Mouse (Mus musculus): ENCODE results near the gene 5730409E04Rik.

Gene 5730409E04Rik

DNA sequence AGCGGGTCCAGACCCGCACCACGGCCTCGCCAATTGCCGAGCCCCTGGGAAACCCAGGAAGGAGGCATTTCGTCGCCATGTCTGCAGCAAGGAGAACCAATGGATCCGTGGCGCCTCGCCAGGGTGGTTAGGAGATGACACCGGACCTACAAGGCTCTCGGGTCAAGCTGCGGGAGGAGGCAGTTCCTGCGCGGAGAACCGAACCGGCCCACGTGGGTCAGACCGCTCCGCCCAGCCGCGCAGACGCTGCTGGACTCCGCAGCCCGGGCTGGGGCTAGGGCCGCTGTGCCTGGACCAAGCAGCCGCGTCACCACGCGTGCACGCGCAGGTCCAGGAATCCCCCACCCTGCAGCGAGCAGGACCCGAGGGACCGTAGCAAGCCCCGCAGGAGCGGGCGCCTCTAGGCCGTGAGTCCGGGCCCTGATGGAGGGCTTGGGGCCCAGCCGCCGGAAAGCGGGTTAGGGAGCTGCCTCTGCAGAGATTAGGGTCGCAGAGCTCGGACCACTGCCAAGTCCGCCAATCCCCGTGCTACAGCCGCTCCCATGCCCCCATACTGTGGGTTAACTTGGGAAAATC, at the start of gene 5730409E04Rik:
Gene 5730409E04Rik, plus strand, starts transcription at position 213 of the 576 bp plus-strand sequence.
- DNase-seq (ENCODE audit: low read depth): no peak

DNA sequence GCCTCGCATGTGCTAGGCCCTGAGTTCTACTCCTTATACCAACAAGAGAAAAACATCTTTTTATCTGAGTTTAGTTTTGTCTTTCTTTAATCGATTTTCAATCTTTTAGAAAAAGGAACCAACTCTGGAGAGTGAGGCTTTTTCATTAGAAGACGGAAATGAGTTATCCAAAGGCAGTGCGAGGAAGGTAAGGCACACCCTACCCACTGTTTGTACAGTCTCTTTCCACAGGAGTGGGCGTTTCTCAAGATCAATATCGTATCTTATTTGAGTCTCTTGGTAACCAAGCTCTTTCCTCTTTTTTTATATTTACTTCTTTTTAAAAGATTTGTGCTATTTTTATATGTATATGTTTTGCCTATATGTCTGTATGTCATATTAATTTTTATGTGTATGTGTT, 45.8 kb upstream of the 5730409E04Rik start:
- no peak for DNase-seq (ENCODE audit: low read depth)

DNA sequence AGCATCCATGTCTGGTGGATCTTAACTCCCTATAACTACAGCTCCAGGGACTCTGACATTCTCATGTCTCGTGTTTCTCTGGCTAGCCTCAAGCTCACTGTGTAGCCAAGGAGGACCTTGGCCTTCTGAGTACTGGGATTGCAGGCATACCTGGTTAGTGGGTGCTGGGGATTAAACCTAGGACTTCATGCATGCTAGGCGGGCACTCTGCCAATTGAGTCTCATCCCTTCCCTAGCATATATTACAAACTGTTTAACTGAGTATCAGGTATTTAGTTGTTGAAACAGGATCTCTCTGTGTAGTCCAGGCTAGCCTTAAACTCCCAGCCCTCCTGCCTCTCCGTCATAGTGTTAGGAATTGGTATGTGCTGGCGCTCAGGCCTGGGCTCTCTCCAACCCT, 42.4 kb upstream of the 5730409E04Rik start:
- DNase-seq (ENCODE audit: low read depth): no peak

- DNase-seq (ENCODE audit: low read depth): no peak
These were observed 39.8 kb upstream of the 5730409E04Rik start for GRCm38 (mm10) chr4:126569783-126570182.

- DNase-seq (ENCODE audit: low read depth): no peak
These were observed 33.3 kb upstream of the 5730409E04Rik start for GRCm38 (mm10) chr4:126576281-126576680.

DNA sequence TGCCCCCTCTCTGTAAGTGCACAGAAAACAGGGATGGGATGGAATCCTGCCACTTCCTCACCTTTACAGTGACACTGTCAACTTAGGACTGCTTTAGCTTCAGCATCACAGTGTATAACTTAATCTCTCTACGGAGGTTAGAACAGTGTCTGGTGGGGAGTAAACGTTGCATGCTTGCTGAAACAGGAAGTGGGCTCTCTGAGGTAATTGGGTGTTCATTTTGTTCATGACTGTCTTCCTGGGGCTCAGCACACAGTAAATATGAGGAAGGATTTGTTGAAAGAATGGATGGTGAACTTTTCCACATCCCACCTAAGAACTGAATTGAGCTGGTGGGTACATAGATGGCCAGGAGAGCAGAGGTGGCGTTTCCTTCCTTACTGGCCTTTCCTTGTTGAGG, 31.7 kb upstream of the 5730409E04Rik start:
- DNase-seq (ENCODE audit: low read depth): no peak

- no peak for DNase-seq (ENCODE audit: low read depth)
These were observed 30.5 kb upstream of the 5730409E04Rik start for GRCm38 (mm10) chr4:126579077-126579476.

- no peak for DNase-seq (ENCODE audit: low read depth)
These were observed 23.9 kb upstream of the 5730409E04Rik start for GRCm38 (mm10) chr4:126585739-126586138.

GRCm38 (mm10) chr4:126592039-126592438, 17.6 kb upstream of the 5730409E04Rik start:
- peak; percentile 17 for DNase-seq (ENCODE audit: low read depth)

DNA sequence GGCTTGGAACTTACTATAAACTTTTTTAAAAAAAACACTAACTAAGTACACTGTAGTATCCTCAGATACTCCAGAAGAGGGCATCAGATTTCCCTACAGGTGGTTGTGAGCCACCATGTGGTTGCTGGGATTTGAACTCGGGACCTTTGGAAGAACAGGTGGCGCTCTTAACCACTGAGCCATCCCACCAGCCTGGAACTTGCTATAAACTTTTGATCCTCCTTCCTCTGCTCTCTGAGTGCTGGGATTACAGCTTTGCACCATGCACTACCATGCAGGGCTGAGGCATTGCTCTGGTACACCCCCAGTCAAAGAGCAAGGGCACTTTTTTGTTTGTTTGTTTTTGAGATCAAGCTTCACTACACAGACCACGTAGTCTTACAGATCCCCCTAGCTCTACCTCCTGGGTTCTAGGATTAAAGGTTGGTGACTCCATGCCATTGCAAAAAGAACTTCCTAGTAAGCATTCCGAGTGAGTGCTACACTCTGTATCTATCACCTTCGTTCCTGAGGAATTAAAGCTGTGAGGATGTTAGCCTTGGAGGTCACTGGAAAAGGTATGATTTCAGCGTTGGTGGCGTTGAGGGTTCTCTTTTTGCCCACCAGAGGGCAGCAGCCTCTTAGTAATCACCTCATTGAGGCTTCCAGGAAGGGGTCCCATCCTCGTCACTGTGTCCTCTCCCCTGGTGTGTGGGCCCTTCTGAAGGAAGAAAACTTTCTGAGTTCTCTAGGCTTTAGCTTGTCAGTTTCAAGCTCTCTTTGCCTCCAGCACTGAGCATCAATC, 9.5 kb upstream of the 5730409E04Rik start:
- peak; percentile 57 for DNase-seq (ENCODE audit: low read depth)

DNA sequence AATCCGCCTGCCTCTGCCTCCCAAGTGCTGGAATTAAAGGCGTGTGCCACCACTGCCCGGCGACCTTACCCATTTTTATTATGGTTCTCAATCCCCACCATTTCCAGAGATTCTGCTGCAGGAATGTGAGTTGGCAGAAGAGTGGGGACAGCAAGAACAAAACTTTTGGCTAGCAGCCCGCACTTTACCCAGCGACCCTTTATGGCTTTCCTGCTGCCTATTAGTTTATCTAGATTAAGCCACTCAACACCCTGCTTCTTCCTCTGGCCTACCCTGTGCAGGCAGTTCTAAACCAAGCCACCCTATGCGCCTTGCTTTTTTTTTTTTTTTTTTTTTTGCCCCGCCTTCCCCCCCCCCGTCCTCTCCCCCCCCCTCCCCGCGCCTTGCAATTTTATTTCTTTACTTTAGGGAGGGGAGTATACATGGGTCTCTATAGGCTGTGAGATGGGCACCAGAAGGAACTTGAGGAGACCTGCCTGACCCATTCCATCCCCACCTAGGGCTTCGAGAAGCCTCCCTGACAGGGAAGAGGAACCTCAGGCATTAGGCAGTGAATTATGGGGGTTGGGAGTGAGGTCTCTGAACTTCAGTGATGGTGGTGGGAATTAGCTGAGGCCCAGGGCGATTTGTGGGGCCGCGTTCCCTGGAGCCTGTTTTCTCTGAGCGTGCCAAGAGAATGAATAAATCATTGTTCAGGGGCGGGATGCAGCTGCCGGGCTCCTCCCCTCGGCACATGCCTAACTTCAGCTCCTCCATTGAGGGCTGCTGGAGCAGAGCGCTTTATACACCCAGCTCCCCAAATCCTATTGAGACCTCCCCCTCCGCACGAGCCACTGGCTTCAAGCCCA, 7.8 kb upstream of the 5730409E04Rik start:
- no peak for DNase-seq (ENCODE audit: low read depth)

- no peak for DNase-seq (ENCODE audit: low read depth)
These were observed 7.2 kb upstream of the 5730409E04Rik start for GRCm38 (mm10) chr4:126602445-126602762.

- DNase-seq (ENCODE audit: low read depth): no peak
These were observed 5.5 kb upstream of the 5730409E04Rik start for GRCm38 (mm10) chr4:126604141-126604540.

GRCm38 (mm10) chr4:126605751-126606150, 3.9 kb upstream of the 5730409E04Rik start:
- no peak for DNase-seq (ENCODE audit: low read depth)

- no peak for DNase-seq (ENCODE audit: low read depth)
These were observed 2.4 kb downstream of the 5730409E04Rik start for GRCm38 (mm10) chr4:126611991-126612390.

DNA sequence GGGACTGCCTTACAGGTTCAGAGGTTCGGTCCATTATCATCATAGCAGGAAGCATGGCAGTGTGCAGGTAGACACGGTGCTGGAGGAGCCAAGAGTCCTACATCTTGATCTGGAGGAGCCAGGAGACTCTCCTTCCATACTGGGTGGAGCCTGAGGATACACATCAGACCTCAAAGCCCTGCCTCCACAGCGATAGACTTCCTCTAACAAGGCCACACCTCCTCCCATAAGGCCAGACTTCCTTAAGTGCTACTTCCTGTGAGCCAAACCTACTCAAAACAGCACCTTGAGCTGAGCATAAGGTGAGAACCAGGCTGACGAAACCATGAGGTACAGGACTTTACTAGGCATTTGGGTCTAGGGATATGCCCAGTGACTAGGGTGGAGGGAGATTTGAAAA, 6.7 kb downstream of the 5730409E04Rik start:
- peak; percentile 64 for DNase-seq (ENCODE audit: low read depth)

DNA sequence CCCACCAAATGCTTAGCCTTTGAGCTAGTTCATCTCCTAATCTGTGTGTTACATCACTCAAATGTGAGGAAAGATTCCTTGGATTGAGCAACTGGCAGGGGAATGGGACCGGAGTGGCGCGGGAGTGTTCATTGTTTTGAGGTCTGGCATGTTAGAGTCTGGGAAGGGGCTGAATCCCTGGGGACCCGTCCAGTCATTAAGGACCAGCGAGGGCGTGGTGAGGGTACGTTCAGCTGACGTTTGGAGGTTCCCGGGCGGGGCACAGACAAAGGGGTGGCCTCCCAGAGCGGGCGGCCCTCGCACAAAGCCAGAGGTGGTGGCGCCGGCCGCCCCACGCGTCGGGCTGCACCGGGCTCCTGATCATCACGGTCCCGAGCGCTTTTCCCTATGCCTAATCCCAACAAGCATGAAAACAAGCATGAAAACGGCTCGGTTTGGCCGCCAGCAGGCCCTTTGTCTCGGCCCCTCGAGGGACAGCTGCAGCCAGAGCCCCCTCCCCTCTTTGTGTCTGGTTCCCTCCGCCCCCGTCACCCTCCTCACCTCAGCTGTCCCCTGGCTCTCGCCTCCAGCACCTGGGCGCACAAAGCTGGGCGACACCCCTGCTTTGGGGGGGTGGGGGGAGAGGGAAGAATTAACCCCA, 10.2 kb downstream of the 5730409E04Rik start:
- DNase-seq (ENCODE audit: low read depth): no peak

DNA sequence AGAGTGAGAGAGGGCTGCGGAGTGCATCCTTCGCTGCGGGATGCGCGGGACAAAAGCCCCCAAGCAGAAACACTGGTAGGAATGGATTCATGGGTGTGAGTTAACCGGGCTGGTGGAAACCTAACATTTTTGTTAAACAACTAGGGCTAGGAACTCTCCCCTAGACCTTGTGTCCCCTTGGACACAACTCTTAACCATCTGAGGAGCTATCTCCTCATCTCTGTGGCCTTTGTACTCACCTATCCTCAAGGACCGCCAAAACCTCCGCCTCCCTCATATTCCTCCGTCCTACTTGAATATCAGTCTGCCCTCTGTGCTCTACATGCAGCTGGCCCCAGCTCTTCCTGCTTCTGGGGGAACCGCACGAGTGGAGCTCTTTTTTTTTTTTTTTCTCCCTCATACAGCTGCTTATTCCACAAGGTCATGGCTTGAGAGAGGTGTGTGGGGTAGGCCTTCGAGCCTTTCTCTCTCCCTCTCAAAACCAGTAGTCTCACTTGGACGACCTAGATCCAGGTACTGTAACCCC, 10.8 kb downstream of the 5730409E04Rik start:
- DNase-seq (ENCODE audit: low read depth): no peak

DNA sequence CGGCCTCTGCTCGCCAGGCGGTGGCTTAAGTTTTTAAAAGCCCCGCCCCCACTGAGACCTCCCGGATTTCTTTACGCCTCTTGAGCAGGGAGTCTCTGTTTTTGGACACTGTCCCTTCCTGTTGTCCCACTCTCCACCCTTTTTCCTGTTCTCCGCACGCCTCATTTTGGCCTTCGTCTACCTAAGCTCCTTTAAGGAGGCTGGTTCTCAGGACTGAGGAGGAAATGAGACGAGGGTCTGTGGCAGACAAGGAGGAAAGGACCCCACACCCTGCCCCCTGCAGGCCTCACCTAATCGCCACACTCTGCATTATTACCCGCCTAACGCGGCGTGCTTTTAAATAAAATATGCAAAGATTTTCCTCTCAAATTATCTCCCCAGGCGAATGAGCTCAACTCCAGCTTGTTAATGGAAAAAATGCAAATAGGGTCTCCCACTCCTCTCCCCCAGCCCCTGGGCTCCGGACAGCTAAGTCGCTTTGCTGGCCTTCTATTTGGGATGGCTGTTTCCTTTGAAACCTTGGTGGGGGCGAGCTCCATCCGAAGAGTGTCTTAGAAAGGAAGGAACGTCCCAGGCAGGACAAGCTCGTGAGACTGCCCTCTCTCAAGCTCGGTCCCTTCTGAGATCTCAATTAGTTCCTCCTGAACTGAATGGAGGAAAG, 17.5 kb downstream of the 5730409E04Rik start:
- DNase-seq (ENCODE audit: low read depth): no peak

DNA sequence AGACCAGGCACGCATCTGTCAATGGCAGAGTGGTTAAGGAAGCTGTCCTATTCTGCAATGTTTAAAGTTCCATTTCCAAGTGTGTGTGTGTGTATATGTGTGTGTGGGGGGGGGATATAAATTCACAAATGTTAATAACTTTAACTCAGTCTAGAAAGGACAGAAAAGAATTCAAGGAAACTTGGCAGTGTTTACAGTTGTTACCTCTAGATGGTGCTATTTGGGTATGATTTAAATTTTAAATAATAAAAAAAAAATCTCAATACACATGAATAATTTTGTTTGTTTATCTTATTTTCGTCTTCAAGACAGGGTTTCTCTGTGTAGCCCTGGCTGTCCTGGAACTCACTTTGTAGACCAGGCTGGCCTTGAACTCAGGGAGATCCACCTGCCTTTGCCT, 22.3 kb downstream of the 5730409E04Rik start:
- peak; percentile 45 for DNase-seq (ENCODE audit: low read depth)

- DNase-seq (ENCODE audit: low read depth): no peak
These were observed 23.1 kb downstream of the 5730409E04Rik start for GRCm38 (mm10) chr4:126632668-126633067.

DNA sequence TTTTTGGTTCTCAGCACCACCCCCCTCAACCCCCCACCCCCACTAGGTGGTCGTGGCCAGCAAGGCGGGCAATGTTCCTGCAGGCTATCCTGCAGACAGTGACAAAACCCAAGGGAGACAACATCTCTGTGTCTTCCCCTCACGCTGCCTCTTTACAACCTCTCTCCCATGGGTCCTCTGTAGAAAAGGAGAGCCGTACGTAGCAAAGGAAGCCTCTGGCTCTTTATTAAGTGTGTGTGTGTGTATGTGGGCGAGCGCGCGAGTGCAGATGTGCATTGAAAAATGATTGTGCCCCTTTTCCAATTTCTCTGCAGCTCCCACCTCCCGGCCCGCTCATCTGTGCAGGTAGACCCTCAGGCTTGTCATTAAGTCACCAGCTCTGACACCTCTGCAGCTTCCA, 26.7 kb downstream of the 5730409E04Rik start:
- no peak for DNase-seq (ENCODE audit: low read depth)

Data from 416B (cell line).